In genomic region chr7:118443371-118443770, GRCm38 (mm10) we compare ENCODE assay signal across 10 mouse cellular contexts. TPM values are rescaled to one million over a fixed set of nuclear protein-coding genes. Genes with fewer than 3 reads are reported as not detected.
DNase-seq lines count a peak whose midpoint lies in the region; ATAC-seq and TF ChIP-seq lines count a peak whose summit lies in the region.
"Had no signal": no experiment of that assay in that cellular context is flagged by ENCODE, and none has a peak within 500 bp of the region (broad histone marks: within the 10 kb centered on the region; RNA-seq: fewer than 3 reads in every experiment).

No protein-coding gene starts in this region.

- H3K27ac ChIP-seq in CH12.LX (ENCODE audit: insufficient read depth, low read depth) = no peak overlapping the region
- no peak overlapping the region for H3K27ac ChIP-seq in forebrain, postnatal 0 days (ENCODE audit: low read depth, low read length)
- H3K27ac ChIP-seq in limb, embryonic 10.5 days = no peak overlapping the region
- H3K27ac ChIP-seq: limb, embryonic 15.5 days had no signal

- TF ChIP-seq RAD21 in CH12.LX (IDR thresholded peaks at IDR 0.05; ENCODE audit: low read depth, low read length) = no peak

- peak overlapping the region; percentile 7 for H3K4me2 ChIP-seq in CH12.LX (ENCODE audit: insufficient read depth, low read depth, poor library complexity, severe bottlenecking)
- H3K4me2 ChIP-seq in forebrain, postnatal 0 days (ENCODE audit: low read depth) = peak overlapping the region; percentile 33
- H3K4me2 ChIP-seq: limb, embryonic 15.5 days had no signal

- H3K4me3 ChIP-seq in CH12.LX (replicated peaks in 1 of 3; ENCODE audit: low read depth in 2 of 3, low read length in 2 of 3, poor library complexity in 1 of 3) = no peak overlapping the region
- H3K4me3 ChIP-seq in forebrain, postnatal 0 days (ENCODE audit: low read depth, low read length) = 0 out of 2 replicates have a peak overlapping the region, but pooled peaks have one; percentile 3
- H3K4me3 ChIP-seq in limb, embryonic 10.5 days = no peak overlapping the region
- H3K4me3 ChIP-seq: limb, embryonic 15.5 days had no signal

- DNase-seq in frontal cortex, postnatal 25 days (ENCODE audit: low spot score in 2 of 2) = no peak
- peak; percentile 53 for DNase-seq in CH12.LX (ENCODE audit: extremely low read depth)
- peak; percentile 44 for DNase-seq in forebrain, postnatal 0 days
- peak; percentile 37 for DNase-seq in limb, embryonic 10.5 days (ENCODE audit: low spot score)
- no peak for DNase-seq in urinary bladder, postnatal 14 days (ENCODE audit: low spot score)
- DNase-seq in testis, postnatal 10 days (ENCODE audit: low spot score) = no peak

- peaks cover 0 to 4% of the 10 kb centered on the region in 2 experiments; a peak in 3 of 4 replicates for H3K4me1 ChIP-seq in CH12.LX (ENCODE audit: control insufficient read depth in 1 of 2, insufficient read depth in 2 of 2)
- peaks cover 5% of the 10 kb centered on the region for H3K4me1 ChIP-seq in forebrain, postnatal 0 days (ENCODE audit: insufficient read depth)
- peaks cover 33% of the 10 kb centered on the region for H3K4me1 ChIP-seq in limb, embryonic 10.5 days

- dilution Hi-C loops in CH12.LX (cut with MboI; ENCODE audit: extremely low pct_ligation_motif_present, extremely low pct_unique_long_range_greater_than_20kb, low sequenced_read_pairs) = no loop called here

- no peak for TF ChIP-seq POLR2A in CH12.LX (IDR thresholded peaks at IDR 0.05; ENCODE audit: low read depth, low read length)

- TF ChIP-seq EP300 in CH12.LX (IDR thresholded peaks at IDR 0.05; ENCODE audit: low read length) = peak; percentile 54; the same call in 1 of the 2 replicates

- no peaks in the 10 kb centered on the region for H3K36me3 ChIP-seq in CH12.LX (replicated peaks in 1 of 2; ENCODE audit: control insufficient read depth in 1 of 2, insufficient read depth in 1 of 2, low read length in 1 of 2)
- no peaks in the 10 kb centered on the region for H3K36me3 ChIP-seq in forebrain, postnatal 0 days (ENCODE audit: insufficient read depth)
- no peaks in the 10 kb centered on the region for H3K36me3 ChIP-seq in limb, embryonic 10.5 days
- H3K36me3 ChIP-seq: limb, embryonic 15.5 days had no signal

- peaks cover 11% of the 10 kb centered on the region for H3K27me3 ChIP-seq in CH12.LX (replicated peaks)
- H3K27me3 ChIP-seq in forebrain, postnatal 0 days (ENCODE audit: insufficient read depth, low read length) = no peaks in the 10 kb centered on the region; the same call in 1 of the 2 replicates
- peaks cover 66% of the 10 kb centered on the region for H3K27me3 ChIP-seq in limb, embryonic 10.5 days (ENCODE audit: low read depth, poor library complexity, severe bottlenecking)

- no peak overlapping the region for H3K9ac ChIP-seq in CH12.LX (ENCODE audit: insufficient read depth, low read depth)
- no peak overlapping the region for H3K9ac ChIP-seq in forebrain, postnatal 0 days
- H3K9ac ChIP-seq: limb, embryonic 15.5 days had no signal

- ATAC-seq in frontal cortex, adult (ENCODE audit: low TSS enrichment) = peak; percentile 27; the same call in 1 of the 2 replicates
- 0 out of 2 replicates have a peak, but pooled peaks have one; percentile 16 for ATAC-seq in forebrain, postnatal 0 days
- no peak for ATAC-seq in CD4-positive, CD25-positive, alpha-beta regulatory T cell, adult 4 months

- in situ Hi-C loops in CH12.LX (cut with MboI; ENCODE audit: low pct_ligation_motif_present, low pct_unique_long_range_greater_than_20kb, low sequenced_read_pairs) = loop anchor here (5.0 kb wide), 1 partner anchor 69 kb away; no protein-coding TSS in a partner anchor

- no peaks in the 10 kb centered on the region for H3K79me2 ChIP-seq in CH12.LX (replicated peaks; ENCODE audit: control insufficient read depth, extremely low read depth, insufficient read depth, poor library complexity, severe bottlenecking)

- 3% methylated on average over 9 of the region's 9 CpGs for WGBS in forebrain, postnatal 0 days
- 5% methylated on average over 9 of the region's 9 CpGs for WGBS in limb, embryonic 10.5 days

- TF ChIP-seq CTCF in CH12.LX (conservative IDR thresholded peaks at IDR 0.05 in 1 of 2, IDR thresholded peaks at IDR 0.05 in 1 of 2; ENCODE audit: low read depth in 2 of 2, low read length in 2 of 2) = no peak
- TF ChIP-seq CTCF in forebrain, postnatal 0 days (IDR thresholded peaks at IDR 0.05; ENCODE audit: low read depth) = no peak

- no peaks in the 10 kb centered on the region for H3K9me3 ChIP-seq in CH12.LX (replicated peaks; ENCODE audit: low read length)
- no peaks in the 10 kb centered on the region for H3K9me3 ChIP-seq in forebrain, postnatal 0 days (ENCODE audit: low read length)
- H3K9me3 ChIP-seq in limb, embryonic 10.5 days (replicated peaks) = no peaks in the 10 kb centered on the region
- H3K9me3 ChIP-seq: limb, embryonic 15.5 days had no signal

TF ChIP-seq in CH12.LX, 34 proteins besides CTCF, POLR2A, EP300 and RAD21:
- TF ChIP-seq GABPA (IDR thresholded peaks at IDR 0.05; ENCODE audit: insufficient replicate concordance, low read depth, low read length) (no peak), IRF4 (IDR thresholded peaks at IDR 0.05; ENCODE audit: low read depth, low read length) (peak; percentile 60; the same call in 1 of the 2 replicates), CHD1 (IDR thresholded peaks at IDR 0.05; ENCODE audit: low read depth, low read length) (no peak)

RNA-seq across cellular contexts. Expression of gene Syt17, which starts 4.7 kb away (rescaled TPM):
- total RNA-seq in CH12.LX (2012; rRNA removed) (not detected in 2 replicates), CH12.LX (2014; rRNA removed) (not detected in 2 replicates)
- polyA plus RNA-seq in CH12.LX (2012; ENCODE audit: insufficient read length, low read depth) = not detected in 2 replicates
- total RNA-seq in forebrain, postnatal 0 days (2014; rRNA removed) = 19.6 and 22.5 TPM in 2 replicates
- 10.4 and 18.2 TPM in 2 replicates for polyA plus RNA-seq in forebrain, postnatal 0 days (2015; fragmentation: Nextera tagmentation; extraction: Ambion mirVana)
- 1.2 and 1.3 TPM in 2 replicates for polyA plus RNA-seq in limb, embryonic 10.5 days (2016; fragmentation: Nextera tagmentation; extraction: Ambion mirVana)
- polyA plus RNA-seq in CD4-positive, CD25-positive, alpha-beta regulatory T cell, adult 4 months (2017; shearing (Covaris generic)) = under 1 TPM in 1 of 2 experiments, not detected in 1; 0.30 TPM
- total RNA-seq: granulocyte monocyte progenitor cell, adult 5-6 weeks had no signal

RNA-seq across cellular contexts. Expression of gene Itpripl2, which starts 48.4 kb away (rescaled TPM):
- not detected in 2 replicates for total RNA-seq in CH12.LX (2012; rRNA removed)
- not detected in 2 replicates for total RNA-seq in CH12.LX (2014; rRNA removed)
- not detected in 2 replicates for polyA plus RNA-seq in CH12.LX (2012; ENCODE audit: insufficient read length, low read depth)
- 3.8 and 6.0 TPM in 2 replicates for total RNA-seq in forebrain, postnatal 0 days (2014; rRNA removed)
- polyA plus RNA-seq in forebrain, postnatal 0 days (2015; fragmentation: Nextera tagmentation; extraction: Ambion mirVana) = 0.42 and 0.43 TPM in 2 replicates
- polyA plus RNA-seq in limb, embryonic 10.5 days (2016; fragmentation: Nextera tagmentation; extraction: Ambion mirVana) = 1.4 and 1.8 TPM in 2 replicates
- polyA plus RNA-seq in CD4-positive, CD25-positive, alpha-beta regulatory T cell, adult 4 months (2017; shearing (Covaris generic)) = under 1 TPM; 0.63 to 0.77 TPM

Comparison
In these comparisons a context has a peak if more than half of its experiments do, and no peak if none do; other contexts are left out.
1. DNase-seq: peak in CH12.LX (single experiment), forebrain, postnatal 0 days (single experiment) and limb, embryonic 10.5 days (single experiment); none in frontal cortex, postnatal 25 days (0 of 2), urinary bladder, postnatal 14 days (single experiment) and testis, postnatal 10 days (single experiment).